Mouse (Mus musculus): ENCODE measurements around the gene Xxylt1. TPM values are rescaled to one million over a fixed set of nuclear protein-coding genes. Genes with fewer than 3 reads are reported as not detected.
A peak's percentile ranks its signal among the peaks of the same experiment; 100 is the strongest.

The Xxylt1 gene
- polyA plus RNA-seq (2014; fragmentation: Nextera tagmentation; extraction: Ambion mirVana) = 11.3 and 11.6 TPM in 2 replicates

GRCm38 (mm10) chr16:31081125-31081664 lies at the start of gene Xxylt1:
Gene Xxylt1 (minus strand): TSS chr16:31081432.
- H3K4me2 ChIP-seq (replicated peaks; ENCODE audit: low read depth, low read length) = peak within 1 kb of the TSS; percentile 95
- H3K9ac ChIP-seq (ENCODE audit: low read depth, low read length) = peak within 1 kb of the TSS; percentile 72
- no peaks in the 10 kb centered on the region for H3K27me3 ChIP-seq (ENCODE audit: control insufficient read depth, insufficient read depth, low read length)
- no peaks in the 10 kb centered on the region for H3K9me3 ChIP-seq (ENCODE audit: control insufficient read depth, low read length)
- no peaks in the 10 kb centered on the region for H3K36me3 ChIP-seq (ENCODE audit: control insufficient read depth, insufficient read depth, low read length)
- DNase-seq (ENCODE audit: low spot score) (peak; percentile 95), ATAC-seq (ENCODE audit: low FRiP score) (peak; percentile 99)
- WGBS = under 1% methylated on average over 54 of the region's 54 CpGs
- 0 out of 2 replicates have a peak, but pooled peaks cover 2% of the 10 kb centered on the region for H3K4me1 ChIP-seq (replicated peaks; ENCODE audit: control insufficient read depth, insufficient read depth, low read length)
- peak within 1 kb of the TSS; percentile 84 for H3K27ac ChIP-seq (ENCODE audit: low read depth, low read length)
- H3K4me3 ChIP-seq (ENCODE audit: low read depth, low read length) = peak within 1 kb of the TSS; percentile 64

- ATAC-seq (ENCODE audit: low FRiP score) (no peak), DNase-seq (ENCODE audit: low spot score) (no peak)
- no peak overlapping the region for H3K4me2 ChIP-seq (replicated peaks; ENCODE audit: low read depth, low read length)
Observed at GRCm38 (mm10) chr16:31128116-31128515, 46.9 kb upstream of the Xxylt1 start.

GRCm38 (mm10) chr16:31124991-31125390 lies 43.8 kb upstream of the Xxylt1 start:
- H3K4me3 ChIP-seq (ENCODE audit: low read depth, low read length) = no peak overlapping the region
- H3K9ac ChIP-seq (ENCODE audit: low read depth, low read length) = no peak overlapping the region
- no peaks in the 10 kb centered on the region for H3K9me3 ChIP-seq (ENCODE audit: control insufficient read depth, low read length)
- H3K4me1 ChIP-seq (replicated peaks; ENCODE audit: control insufficient read depth, insufficient read depth, low read length) = 0 out of 2 replicates have a peak, but pooled peaks cover 2% of the 10 kb centered on the region
- no peak overlapping the region for H3K27ac ChIP-seq (ENCODE audit: low read depth, low read length)
- no peaks in the 10 kb centered on the region for H3K27me3 ChIP-seq (ENCODE audit: control insufficient read depth, insufficient read depth, low read length)
- no peak for ATAC-seq (ENCODE audit: low FRiP score)
- no peak overlapping the region for H3K4me2 ChIP-seq (replicated peaks; ENCODE audit: low read depth, low read length)
- no peaks in the 10 kb centered on the region for H3K36me3 ChIP-seq (ENCODE audit: control insufficient read depth, insufficient read depth, low read length)
- DNase-seq (ENCODE audit: low spot score) = no peak
- 41% methylated on average over 5 of the region's 5 CpGs for WGBS

More at GRCm38 (mm10) chr16:31128116-31128515, 46.9 kb upstream of the Xxylt1 start:
- no peaks in the 10 kb centered on the region for H3K36me3 ChIP-seq (ENCODE audit: control insufficient read depth, insufficient read depth, low read length)
- 89% methylated on average over 5 of the region's 5 CpGs for WGBS
- no peak overlapping the region for H3K27ac ChIP-seq (ENCODE audit: low read depth, low read length)
- H3K4me3 ChIP-seq (ENCODE audit: low read depth, low read length) = no peak overlapping the region
- H3K9me3 ChIP-seq (ENCODE audit: control insufficient read depth, low read length) = no peaks in the 10 kb centered on the region
- no peak overlapping the region for H3K9ac ChIP-seq (ENCODE audit: low read depth, low read length)
- H3K27me3 ChIP-seq (ENCODE audit: control insufficient read depth, insufficient read depth, low read length) = no peaks in the 10 kb centered on the region
- H3K4me1 ChIP-seq (replicated peaks; ENCODE audit: control insufficient read depth, insufficient read depth, low read length) = 0 out of 2 replicates have a peak, but pooled peaks cover 2% of the 10 kb centered on the region

GRCm38 (mm10) chr16:31121612-31122011 lies 40.4 kb upstream of the Xxylt1 start:
- Histone ChIP-seq H3K36me3 (ENCODE audit: control insufficient read depth, insufficient read depth, low read length) (no peaks in the 10 kb centered on the region), H3K27ac (ENCODE audit: low read depth, low read length) (no peak overlapping the region), H3K4me1 (replicated peaks; ENCODE audit: control insufficient read depth, insufficient read depth, low read length) (0 out of 2 replicates have a peak, but pooled peaks cover 2% of the 10 kb centered on the region), H3K4me3 (ENCODE audit: low read depth, low read length) (no peak overlapping the region), H3K9ac (ENCODE audit: low read depth, low read length) (no peak overlapping the region), H3K9me3 (ENCODE audit: control insufficient read depth, low read length) (no peaks in the 10 kb centered on the region), H3K4me2 (replicated peaks; ENCODE audit: low read depth, low read length) (no peak overlapping the region), H3K27me3 (ENCODE audit: control insufficient read depth, insufficient read depth, low read length) (no peaks in the 10 kb centered on the region)
- DNase-seq (ENCODE audit: low spot score) = no peak
- 94% methylated on average over 6 of the region's 6 CpGs for WGBS
- no peak for ATAC-seq (ENCODE audit: low FRiP score)

- Histone ChIP-seq H3K27ac (ENCODE audit: low read depth, low read length) (no peak overlapping the region), H3K36me3 (ENCODE audit: control insufficient read depth, insufficient read depth, low read length) (peaks cover 6% of the 10 kb centered on the region; the same call in 1 of the 2 replicates), H3K4me2 (replicated peaks; ENCODE audit: low read depth, low read length) (no peak overlapping the region), H3K9ac (ENCODE audit: low read depth, low read length) (no peak overlapping the region), H3K4me3 (ENCODE audit: low read depth, low read length) (no peak overlapping the region), H3K4me1 (replicated peaks; ENCODE audit: control insufficient read depth, insufficient read depth, low read length) (no peaks in the 10 kb centered on the region), H3K27me3 (ENCODE audit: control insufficient read depth, insufficient read depth, low read length) (no peaks in the 10 kb centered on the region), H3K9me3 (ENCODE audit: control insufficient read depth, low read length) (no peaks in the 10 kb centered on the region)
- DNase-seq (ENCODE audit: low spot score) = no peak
- no peak for ATAC-seq (ENCODE audit: low FRiP score)
Observed at GRCm38 (mm10) chr16:31113596-31113995, 32.4 kb upstream of the Xxylt1 start.

GRCm38 (mm10) chr16:31101352-31101751 lies 20.1 kb upstream of the Xxylt1 start:
- ATAC-seq (ENCODE audit: low FRiP score) (no peak), DNase-seq (ENCODE audit: low spot score) (no peak)
- Histone ChIP-seq H3K36me3 (ENCODE audit: control insufficient read depth, insufficient read depth, low read length) (0 out of 2 replicates have a peak, but pooled peaks cover 2% of the 10 kb centered on the region), H3K9me3 (ENCODE audit: control insufficient read depth, low read length) (no peaks in the 10 kb centered on the region), H3K4me3 (ENCODE audit: low read depth, low read length) (no peak overlapping the region), H3K4me1 (replicated peaks; ENCODE audit: control insufficient read depth, insufficient read depth, low read length) (no peaks in the 10 kb centered on the region), H3K4me2 (replicated peaks; ENCODE audit: low read depth, low read length) (no peak overlapping the region), H3K27me3 (ENCODE audit: control insufficient read depth, insufficient read depth, low read length) (no peaks in the 10 kb centered on the region), H3K27ac (ENCODE audit: low read depth, low read length) (no peak overlapping the region), H3K9ac (ENCODE audit: low read depth, low read length) (no peak overlapping the region)
- WGBS = 78% methylated on average over 2 of the region's 2 CpGs

GRCm38 (mm10) chr16:31099906-31100305 lies 18.7 kb upstream of the Xxylt1 start:
- ATAC-seq (ENCODE audit: low FRiP score) (no peak), DNase-seq (ENCODE audit: low spot score) (no peak)
- no peak overlapping the region for H3K4me2 ChIP-seq (replicated peaks; ENCODE audit: low read depth, low read length)
- H3K36me3 ChIP-seq (ENCODE audit: control insufficient read depth, insufficient read depth, low read length) = 0 out of 2 replicates have a peak, but pooled peaks cover 2% of the 10 kb centered on the region
- H3K27me3 ChIP-seq (ENCODE audit: control insufficient read depth, insufficient read depth, low read length) = no peaks in the 10 kb centered on the region
- H3K9ac ChIP-seq (ENCODE audit: low read depth, low read length) = no peak overlapping the region
- H3K27ac ChIP-seq (ENCODE audit: low read depth, low read length) = no peak overlapping the region
- no peaks in the 10 kb centered on the region for H3K4me1 ChIP-seq (replicated peaks; ENCODE audit: control insufficient read depth, insufficient read depth, low read length)
- H3K4me3 ChIP-seq (ENCODE audit: low read depth, low read length) = no peak overlapping the region
- 80% methylated on average over 1 of the region's 1 CpGs for WGBS
- no peaks in the 10 kb centered on the region for H3K9me3 ChIP-seq (ENCODE audit: control insufficient read depth, low read length)

GRCm38 (mm10) chr16:31094036-31094435 lies 12.8 kb upstream of the Xxylt1 start:
- Histone ChIP-seq H3K4me3 (ENCODE audit: low read depth, low read length) (no peak overlapping the region), H3K9me3 (ENCODE audit: control insufficient read depth, low read length) (no peaks in the 10 kb centered on the region), H3K4me2 (replicated peaks; ENCODE audit: low read depth, low read length) (no peak overlapping the region), H3K4me1 (replicated peaks; ENCODE audit: control insufficient read depth, insufficient read depth, low read length) (peaks cover 2% of the 10 kb centered on the region; the same call in 1 of the 2 replicates), H3K27ac (ENCODE audit: low read depth, low read length) (no peak overlapping the region), H3K36me3 (ENCODE audit: control insufficient read depth, insufficient read depth, low read length) (no peaks in the 10 kb centered on the region), H3K27me3 (ENCODE audit: control insufficient read depth, insufficient read depth, low read length) (no peaks in the 10 kb centered on the region), H3K9ac (ENCODE audit: low read depth, low read length) (no peak overlapping the region)
- WGBS = 55% methylated on average over 6 of the region's 6 CpGs
- ATAC-seq (ENCODE audit: low FRiP score) (no peak), DNase-seq (ENCODE audit: low spot score) (no peak)

- Histone ChIP-seq H3K4me2 (replicated peaks; ENCODE audit: low read depth, low read length) (no peak overlapping the region), H3K4me3 (ENCODE audit: low read depth, low read length) (no peak overlapping the region), H3K9ac (ENCODE audit: low read depth, low read length) (no peak overlapping the region), H3K9me3 (ENCODE audit: control insufficient read depth, low read length) (no peaks in the 10 kb centered on the region), H3K27ac (ENCODE audit: low read depth, low read length) (no peak overlapping the region), H3K27me3 (ENCODE audit: control insufficient read depth, insufficient read depth, low read length) (no peaks in the 10 kb centered on the region), H3K4me1 (replicated peaks; ENCODE audit: control insufficient read depth, insufficient read depth, low read length) (peaks cover 2% of the 10 kb centered on the region; the same call in 1 of the 2 replicates), H3K36me3 (ENCODE audit: control insufficient read depth, insufficient read depth, low read length) (no peaks in the 10 kb centered on the region)
- DNase-seq (ENCODE audit: low spot score) (peak; percentile 28), ATAC-seq (ENCODE audit: low FRiP score) (no peak)
- 27% methylated on average over 9 of the region's 9 CpGs for WGBS
Observed at GRCm38 (mm10) chr16:31093186-31093585, 12.0 kb upstream of the Xxylt1 start.
